Comparison of ENCODE assay signal across 14 mouse cellular contexts in the genomic region with DNA sequence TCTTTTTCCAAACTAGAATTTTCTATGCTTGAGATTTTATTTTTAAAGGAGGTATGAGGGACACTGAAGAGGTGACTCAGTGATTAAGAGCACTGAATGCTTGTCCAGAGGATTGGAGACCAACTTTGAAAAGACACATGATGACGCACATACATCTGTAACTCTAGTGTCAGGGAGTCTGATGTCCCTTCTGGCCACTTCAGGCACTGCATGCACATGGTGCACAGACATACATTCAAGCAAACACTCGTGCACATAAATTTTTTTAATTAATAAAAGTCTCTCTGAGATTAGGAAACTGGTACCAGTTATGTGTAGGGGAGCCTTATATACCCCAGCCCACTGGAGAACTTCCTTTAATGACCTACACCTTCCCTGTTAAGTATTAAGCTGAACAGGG. TPM values are rescaled to one million over a fixed set of nuclear protein-coding genes. Genes with fewer than 3 reads are reported as not detected.
"Had no signal": no experiment of that assay in that cellular context is flagged by ENCODE, and none has a peak within 500 bp of the region (broad histone marks: within the 10 kb centered on the region; RNA-seq: fewer than 3 reads in every experiment).

No protein-coding gene starts in this region.

- H3K27ac ChIP-seq: left cerebral cortex, adult 2 months; limb, embryonic 15.5 days; liver, embryonic 13.5 days; midbrain, embryonic 12.5 days; neural tube, embryonic 15.5 days had no signal

- H3K27me3 ChIP-seq: limb, embryonic 15.5 days; liver, embryonic 13.5 days; lung, embryonic 15.5 days; midbrain, embryonic 12.5 days; neural tube, embryonic 15.5 days had no signal

- DNase-seq: kidney, adult 18-20 months; kidney, postnatal 25 days; layer of hippocampus, adult 9-11 months; liver, embryonic 13.5 days; right cerebral cortex, adult 18-20 months; right cerebral cortex, postnatal 25 days; thymus, postnatal 4 days had no signal

- H3K4me2 ChIP-seq: limb, embryonic 15.5 days; liver, embryonic 13.5 days; lung, embryonic 15.5 days; midbrain, embryonic 12.5 days; neural tube, embryonic 15.5 days had no signal

- H3K9me3 ChIP-seq: limb, embryonic 15.5 days; liver, embryonic 13.5 days; lung, embryonic 15.5 days; midbrain, embryonic 12.5 days; neural tube, embryonic 15.5 days had no signal

- H3K9ac ChIP-seq: limb, embryonic 15.5 days; liver, embryonic 13.5 days; lung, embryonic 15.5 days; midbrain, embryonic 12.5 days; neural tube, embryonic 15.5 days had no signal

- H3K4me3 ChIP-seq: left cerebral cortex, adult 2 months; limb, embryonic 15.5 days; liver, embryonic 13.5 days; lung, embryonic 15.5 days; midbrain, embryonic 12.5 days; myocyte; neural tube, embryonic 15.5 days had no signal

- H3K36me3 ChIP-seq: limb, embryonic 15.5 days; liver, embryonic 13.5 days; lung, embryonic 15.5 days; midbrain, embryonic 12.5 days; neural tube, embryonic 15.5 days had no signal

- H3K4me1 ChIP-seq: limb, embryonic 15.5 days; liver, embryonic 13.5 days; midbrain, embryonic 12.5 days; neural tube, embryonic 15.5 days had no signal

RNA-seq across cellular contexts. Expression of a gene that starts 10.5 kb away (rescaled TPM):
- total RNA-seq: megakaryocyte-erythroid progenitor cell, adult 5-6 weeks had no signal

RNA-seq across cellular contexts. Expression of a gene that starts 10.5 kb away (rescaled TPM):
- total RNA-seq: megakaryocyte-erythroid progenitor cell, adult 5-6 weeks had no signal
